Mouse (Mus musculus) gastrocnemius, adult 8-10 months (tissue): ENCODE data around the gene Tlx2. TPM values are rescaled to one million over a fixed set of nuclear protein-coding genes. Genes with fewer than 3 reads are reported as not detected.

Experiments used
- DNase-seq, 2 experiments: peaks; one replicate each; pipeline ENCODE4 v3.0.0; 2022; ENCODE audit warnings: low spot score in 2 of 2
- microRNA-seq: library from miRNA; unstranded; fragments of <30 nt; microRNA quantifications from one replicate; pipeline ENCODE4 v1.2.0, GENCODE M21; 2022
- total RNA-seq, 4 experiments: library from RNA; stranded (reverse); gene quantifications; 2 replicates each; pipeline ENCODE4 v1.2.4; 2022

Tlx2 gene
- total RNA-seq, 4 experiments from 2014 or later = not detected

DNA sequence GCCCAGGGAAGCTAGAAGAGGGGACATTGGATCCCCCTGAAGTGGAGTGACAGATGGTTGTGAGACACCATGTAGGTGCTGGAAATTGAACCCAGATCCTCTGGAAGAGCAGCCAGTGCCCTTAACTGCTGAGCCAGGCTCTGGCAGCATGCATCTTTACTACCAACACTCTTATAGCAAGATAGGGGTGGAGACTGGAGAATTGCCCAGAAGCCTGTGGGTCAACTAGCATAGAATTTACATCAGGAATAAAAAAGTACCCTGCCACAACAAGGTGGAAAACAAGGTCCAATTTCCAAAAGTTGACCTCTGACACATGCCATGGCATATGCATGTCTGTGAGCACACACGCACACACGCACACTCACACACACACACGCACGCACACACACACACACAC is 44.9 kb downstream of the Tlx2 start:
- no peak for DNase-seq

DNA sequence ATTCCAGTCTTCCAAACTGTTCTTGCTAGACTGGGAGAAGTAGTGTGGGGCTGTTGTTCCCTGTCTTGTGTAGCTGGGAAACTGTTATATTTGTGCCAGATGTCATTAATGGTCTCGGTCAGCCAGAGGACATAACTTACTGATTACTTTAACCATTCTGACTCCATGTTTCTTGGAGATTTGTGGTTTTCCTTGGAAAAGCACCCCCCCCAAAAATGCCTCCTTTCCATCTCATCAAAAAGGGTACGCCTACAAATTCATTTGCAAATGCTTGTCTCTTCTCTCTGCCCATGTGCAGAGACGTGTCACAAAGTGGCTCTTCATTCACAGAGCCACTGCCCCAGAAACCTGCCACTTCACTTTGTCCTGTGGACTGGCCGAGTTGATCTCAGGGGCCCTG is 45.7 kb downstream of the Tlx2 start:
- no peak for DNase-seq

DNA sequence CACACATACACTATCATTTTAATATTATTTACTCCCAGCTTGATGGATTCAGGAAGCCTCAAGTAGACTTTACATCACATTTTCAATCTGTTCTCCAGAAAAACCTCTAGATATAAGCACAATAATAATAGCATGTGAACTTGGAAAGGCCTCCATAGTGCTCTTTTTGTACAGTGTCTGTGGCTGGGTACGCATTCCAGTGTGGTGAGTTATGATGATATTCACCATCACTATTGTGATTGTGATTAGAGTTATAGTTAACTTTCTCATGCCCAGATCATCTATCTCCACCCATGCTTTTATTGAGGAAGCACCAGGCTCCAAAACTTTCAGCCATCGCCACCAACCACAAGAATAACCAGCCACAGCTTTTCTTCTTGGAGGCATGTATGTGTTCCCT is 46.3 kb downstream of the Tlx2 start:
- no peak for DNase-seq

DNA sequence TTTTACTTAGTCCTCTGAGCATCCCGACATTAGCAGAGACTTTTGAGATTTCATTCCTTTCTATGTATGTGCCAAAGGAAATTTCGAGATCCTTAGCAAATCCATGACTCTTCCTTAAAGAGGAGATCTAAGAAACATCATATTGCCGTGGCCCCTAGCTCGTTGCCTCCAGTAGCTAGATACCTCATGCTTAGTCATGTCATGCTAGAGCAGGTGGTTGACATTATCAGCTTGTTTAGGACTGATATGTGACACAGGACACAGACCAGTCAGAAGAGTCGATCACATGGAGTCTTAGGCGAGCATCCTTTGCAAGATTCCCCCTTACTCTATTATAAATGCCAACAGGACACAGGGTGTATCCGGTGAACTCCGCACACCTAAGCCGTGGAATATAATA is 47.1 kb downstream of the Tlx2 start:
- no peak for DNase-seq

DNA sequence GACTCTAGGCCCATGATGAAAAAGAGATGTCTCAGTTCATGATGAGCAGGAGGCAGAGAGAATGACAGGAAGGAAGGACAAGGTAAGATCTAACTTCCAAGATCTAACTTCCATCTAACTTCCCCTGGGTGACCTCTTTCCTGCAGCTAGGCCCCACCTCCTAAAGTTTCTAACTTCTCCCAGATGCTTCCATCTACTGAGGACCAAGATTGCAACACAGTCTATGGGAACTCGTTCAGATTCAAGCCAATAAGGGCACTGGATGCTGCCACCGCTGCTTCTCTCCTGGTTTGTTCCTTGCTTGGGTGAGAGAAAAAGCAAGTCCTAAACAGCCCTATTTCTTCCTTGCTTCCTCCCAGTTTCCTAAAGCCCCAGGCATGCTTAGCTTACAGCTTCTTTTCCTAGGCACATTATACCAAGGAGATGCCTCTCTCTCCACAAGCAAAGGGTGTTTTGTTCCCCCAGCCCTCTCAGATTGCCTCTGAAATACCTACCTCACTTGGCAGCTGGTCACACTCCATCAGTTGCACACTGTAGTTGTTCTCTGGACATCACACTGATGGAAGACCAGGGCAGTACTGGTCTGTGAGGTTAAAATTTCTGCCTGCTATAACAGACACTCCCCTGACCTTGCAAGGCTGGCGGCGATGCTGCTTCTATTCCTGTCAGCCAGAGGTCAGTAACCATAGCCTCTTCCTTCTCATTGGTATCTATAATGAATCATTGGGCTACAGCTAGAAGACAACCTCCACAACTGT is 49.1 kb downstream of the Tlx2 start:
- DNase-seq = no peak

DNA sequence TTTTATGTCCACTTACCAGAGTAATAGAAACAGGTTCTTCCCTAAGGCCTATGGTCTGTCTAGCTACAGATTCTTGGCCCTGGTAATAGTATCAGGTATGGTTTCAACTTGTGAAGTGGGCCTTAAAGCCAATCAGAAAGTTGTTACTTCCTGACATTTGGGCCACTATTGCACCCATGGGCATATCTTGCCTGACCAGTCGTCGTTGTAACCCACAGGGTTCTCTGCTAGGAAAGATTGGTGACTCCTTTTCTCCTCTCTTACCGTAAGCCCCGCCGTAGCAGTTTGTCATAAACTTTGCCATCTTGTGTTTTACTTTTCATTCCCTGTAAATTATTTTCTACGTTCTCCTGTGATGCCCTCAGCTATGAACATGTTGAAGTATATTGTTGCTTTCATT is 50.0 kb downstream of the Tlx2 start:
- DNase-seq = no peak

DNA sequence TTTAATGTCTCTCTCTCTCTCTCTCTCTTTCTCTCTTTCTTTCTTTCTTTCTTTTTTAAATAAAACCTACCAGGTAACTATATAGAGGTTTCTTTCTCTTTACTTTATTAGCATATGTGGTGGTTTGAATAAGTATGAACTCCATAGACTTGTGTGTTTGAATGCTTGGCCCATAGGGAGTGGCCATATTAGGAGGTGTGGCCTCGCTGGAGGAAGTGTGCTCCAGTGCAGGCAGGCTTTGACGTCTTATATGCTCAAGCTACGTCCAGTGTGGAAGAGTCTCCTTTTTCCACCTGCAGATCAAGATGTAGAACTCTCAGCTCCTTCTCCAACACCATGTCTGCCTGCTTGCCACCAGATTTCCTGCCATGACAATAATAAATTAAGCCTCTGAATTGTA is 51.0 kb downstream of the Tlx2 start:
- no peak for DNase-seq

Small RNAs within 50 kb of the gene (microRNA-seq; reads per million reads assigned to microRNA genes)
- gene Mir3470a (not detected), gene Mir7040 (not detected)

Other genes with a start within 250 kb of the Tlx2 start
- gene Sema4f, start 130.5 kb downstream of the Tlx2 start, total RNA-seq = under 1 TPM in 1 of 4 experiments, not detected in 3; 0.61 TPM
- gene M1ap, start 123.4 kb downstream of the Tlx2 start, total RNA-seq = not detected
- gene Dok1, start 36.8 kb downstream of the Tlx2 start, total RNA-seq = 1 to 10 TPM in 3 of 4 experiments, under 1 TPM in 1; 0.56 to 1.2 (median 1.1) TPM
- gene Loxl3, start 36.1 kb downstream of the Tlx2 start, total RNA-seq = 1 to 10 TPM in 3 of 4 experiments, under 1 TPM in 1; 0.97 to 1.5 (median 1.3) TPM
- gene Aup1, start 15.8 kb downstream of the Tlx2 start, total RNA-seq = 100 to 1,000 TPM in 2 of 4 experiments, 10 to 100 TPM in 2; 91.1 to 109 (median 102) TPM
- gene Htra2, start 15.0 kb downstream of the Tlx2 start, total RNA-seq = 10 to 100 TPM; 16.6 to 16.9 (median 16.7) TPM
- gene Dqx1, start 12.4 kb downstream of the Tlx2 start, total RNA-seq = under 1 TPM; 0.24 to 0.52 (median 0.33) TPM
- gene Pcgf1, start 7.6 kb upstream of the Tlx2 start, total RNA-seq = 1 to 10 TPM; 6.2 to 9.4 (median 7.5) TPM
- under 1 TPM in 2 of 4 experiments, not detected in 2; 0.63 to 0.94 TPM for gene Lbx2, start 16.1 kb upstream of the Tlx2 start, total RNA-seq
- gene Ccdc142, start 31.3 kb upstream of the Tlx2 start, total RNA-seq = 1 to 10 TPM in 3 of 4 experiments, not detected in 1; 1.1 to 2.3 (median 1.3) TPM
- under 1 TPM; 0.60 to 0.99 (median 0.82) TPM for gene Gm42688, start 31.3 kb upstream of the Tlx2 start, total RNA-seq
- gene Mrpl53, start 38.7 kb upstream of the Tlx2 start, total RNA-seq = 100 to 1,000 TPM; 102 to 112 (median 107) TPM
- 1 to 10 TPM; 5.3 to 5.9 (median 5.5) TPM for gene Mogs, start 45.2 kb upstream of the Tlx2 start, total RNA-seq
- 10 to 100 TPM; 39.1 to 50.7 (median 45.1) TPM for gene Wbp1, start 51.3 kb upstream of the Tlx2 start, total RNA-seq
- 10 to 100 TPM; 14.3 to 18.2 (median 16.2) TPM for gene Ino80b, start 55.1 kb upstream of the Tlx2 start, total RNA-seq
- gene Rtkn, start 65.2 kb upstream of the Tlx2 start, total RNA-seq = 10 to 100 TPM in 3 of 4 experiments, 1 to 10 TPM in 1; 9.0 to 12.2 (median 10.9) TPM
- gene Wdr54, start 86.1 kb upstream of the Tlx2 start, total RNA-seq = 1 to 10 TPM in 3 of 4 experiments, under 1 TPM in 1; 0.87 to 2.3 (median 1.1) TPM
- gene 1700003E16Rik, start 86.1 kb upstream of the Tlx2 start, total RNA-seq = under 1 TPM in 2 of 4 experiments, not detected in 2; 0.13 to 0.15 TPM
- 100 to 1,000 TPM; 117 to 131 (median 127) TPM for gene Dctn1, start 95.6 kb upstream of the Tlx2 start, total RNA-seq
- gene Slc4a5, start 149.5 kb upstream of the Tlx2 start, total RNA-seq = not detected